Mouse (Mus musculus) granulocyte monocyte progenitor cell, adult 5-6 weeks (primary cell): ENCODE measurements around the gene Mtmr3. TPM values are rescaled to one million over a fixed set of nuclear protein-coding genes. Genes with fewer than 3 reads are reported as not detected.

ENCODE experiments used
- ATAC-seq: replicated peaks from 2 replicates; pipeline ENCODE4 v1.8.0; 2016; ENCODE audit warnings: mild to moderate bottlenecking, moderate TSS enrichment, inconsistent platforms; ENCODE audit not compliant: poor library complexity, severe bottlenecking
- total RNA-seq, 2 experiments: library from RNA; stranded (forward) in 1 of 2; stranded (reverse) in 1 of 2; fragments of 200-712, 200-1000 nt in 1 of 2; fragments of >200 nt in 1 of 2; fragmentation: Nextera tagmentation in 1 of 2; gene quantifications; 2 replicates each; pipeline ENCODE4 v1.2.3; 2014 to 2017

Gene Mtmr3
- total RNA-seq, 2 experiments from 2014 or later = 47.6 to 76.1 TPM

GRCm38 (mm10) chr11:4434461-4434860 is 160.2 kb downstream of the Mtmr3 start:
- no peak for ATAC-seq

Other genes starting within 250 kb of the Mtmr3 start
- 1.3 and 2.7 TPM in 2 replicates for gene Hormad2, start 153.8 kb downstream of the Mtmr3 start, total RNA-seq (2014; fragmentation: Nextera tagmentation)
- 0.52 TPM in 1 of 2 replicates, not detected in the other for gene Hormad2, start 153.8 kb downstream of the Mtmr3 start, total RNA-seq (2017)
- gene Gm11032, start 25.2 kb upstream of the Mtmr3 start, total RNA-seq (2014; fragmentation: Nextera tagmentation) = not detected in 2 replicates
- not detected in 2 replicates for gene Gm11032, start 25.2 kb upstream of the Mtmr3 start, total RNA-seq (2017)
- 36.3 and 36.4 TPM in 2 replicates for gene Ascc2, start 42.9 kb upstream of the Mtmr3 start, total RNA-seq (2014; fragmentation: Nextera tagmentation)
- gene Ascc2, start 42.9 kb upstream of the Mtmr3 start, total RNA-seq (2017) = 23.1 and 23.7 TPM in 2 replicates
- gene Uqcr10, start 109.5 kb upstream of the Mtmr3 start, total RNA-seq (2014; fragmentation: Nextera tagmentation) = 357 and 416 TPM in 2 replicates
- 189 and 204 TPM in 2 replicates for gene Uqcr10, start 109.5 kb upstream of the Mtmr3 start, total RNA-seq (2017)
- 28.1 and 50.8 TPM in 2 replicates for gene Zmat5, start 109.8 kb upstream of the Mtmr3 start, total RNA-seq (2014; fragmentation: Nextera tagmentation)
- 6.9 and 19.7 TPM in 2 replicates for gene Zmat5, start 109.8 kb upstream of the Mtmr3 start, total RNA-seq (2017)
- not detected in 2 replicates for gene Cabp7, start 151.9 kb upstream of the Mtmr3 start, total RNA-seq (2014; fragmentation: Nextera tagmentation)
- not detected in 2 replicates for gene Cabp7, start 151.9 kb upstream of the Mtmr3 start, total RNA-seq (2017)